Mouse (Mus musculus): ENCODE results near the gene Slc3a2. TPM values are rescaled to one million over a fixed set of nuclear protein-coding genes. Genes with fewer than 3 reads are reported as not detected.

Slc3a2 gene
- total RNA-seq, 2 experiments from 2014 or later = 155 to 170 TPM

- DNase-seq (ENCODE audit: extremely low spot score in 1 of 2, low spot score in 1 of 2) = no peak
Observed at GRCm38 (mm10) chr19:8711949-8712869, 11.0 kb downstream of the Slc3a2 start.

DNA sequence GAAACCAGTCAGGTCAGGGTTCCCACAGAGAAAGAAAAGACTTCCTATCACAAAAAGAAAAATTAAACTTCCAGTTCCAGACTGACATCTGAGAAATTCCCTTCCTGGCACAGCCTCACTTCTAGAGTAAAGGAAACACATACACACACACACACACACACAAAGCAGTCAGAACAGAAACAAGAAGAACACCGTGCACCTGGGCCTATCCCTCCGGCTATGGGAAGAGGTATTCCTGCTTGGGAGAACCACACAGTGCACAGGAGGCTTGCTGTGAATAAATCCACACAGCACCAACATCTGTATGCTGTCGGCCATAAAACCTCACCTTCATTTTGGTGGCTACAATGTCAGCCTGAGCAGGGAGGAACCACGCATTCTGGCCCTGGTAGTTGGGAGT, 11.7 kb downstream of the Slc3a2 start:
- no peak for DNase-seq (ENCODE audit: extremely low spot score in 1 of 2, low spot score in 1 of 2)

DNA sequence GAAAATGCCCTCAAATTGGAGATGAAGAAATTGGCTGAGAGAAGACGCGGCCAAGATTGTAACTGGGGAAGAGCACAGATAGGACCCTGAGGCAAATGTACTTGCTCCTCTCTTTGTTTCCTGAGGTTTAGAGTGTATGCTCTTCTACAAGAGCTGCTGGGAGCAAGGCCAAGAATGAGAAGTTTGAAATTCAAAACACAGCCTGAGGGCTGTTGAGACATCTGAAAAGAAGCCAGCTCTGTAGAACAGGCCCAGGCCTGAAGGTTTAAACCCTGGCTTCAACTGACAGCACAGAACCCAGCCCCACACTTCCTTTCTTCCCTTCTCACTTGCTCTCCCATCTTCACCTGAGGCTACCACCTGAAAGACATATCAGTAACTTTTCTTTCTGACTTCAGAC, 13.1 kb downstream of the Slc3a2 start:
- DNase-seq (ENCODE audit: extremely low spot score in 1 of 2, low spot score in 1 of 2) = no peak

DNA sequence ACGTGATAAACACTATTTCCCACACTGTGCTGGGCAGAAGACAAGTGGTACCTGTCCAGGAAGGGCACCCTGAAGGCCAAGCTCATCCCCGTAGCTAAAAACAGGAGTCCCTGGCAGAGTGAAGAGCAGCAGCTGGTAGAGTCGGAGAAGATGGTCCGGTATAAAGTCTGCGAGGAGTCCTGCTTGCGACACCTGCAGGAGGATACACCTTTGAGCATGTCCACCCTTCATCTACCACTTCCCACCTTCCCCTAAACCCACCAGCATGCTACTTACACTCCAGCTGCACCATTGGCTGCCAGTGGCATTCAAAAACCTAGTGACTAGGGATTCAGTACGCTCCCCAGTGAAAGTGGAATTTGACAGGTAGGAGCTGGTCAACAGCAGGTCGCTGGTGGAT, 14.2 kb downstream of the Slc3a2 start:
- DNase-seq (ENCODE audit: extremely low spot score in 1 of 2, low spot score in 1 of 2) = no peak

DNA sequence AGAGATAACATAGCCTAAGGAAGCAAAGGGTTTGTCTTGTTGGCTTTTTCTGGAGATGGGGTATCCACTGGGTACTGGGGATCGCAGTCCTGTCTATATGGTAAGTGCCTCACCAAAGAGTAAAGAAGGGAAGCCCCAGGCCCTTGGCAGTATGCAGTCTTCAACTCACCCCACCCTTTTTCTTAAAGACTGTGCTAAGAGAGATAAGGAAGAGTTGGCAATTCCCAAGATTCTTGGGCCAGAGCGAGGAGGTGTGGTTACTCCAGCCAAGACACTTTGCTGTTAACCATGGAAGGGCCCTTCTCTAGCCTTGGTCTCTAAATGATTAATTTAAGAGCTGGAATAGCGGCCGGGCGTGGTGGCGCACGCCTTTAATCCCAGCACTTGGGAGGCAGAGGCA, 16.2 kb downstream of the Slc3a2 start:
- DNase-seq (ENCODE audit: extremely low spot score in 1 of 2, low spot score in 1 of 2) = no peak

GRCm38 (mm10) chr19:8706132-8706667, 17.0 kb downstream of the Slc3a2 start:
- no peak for DNase-seq (ENCODE audit: extremely low spot score in 1 of 2, low spot score in 1 of 2)

GRCm38 (mm10) chr19:8705026-8705708, 18.0 kb downstream of the Slc3a2 start:
- no peak for DNase-seq (ENCODE audit: extremely low spot score in 1 of 2, low spot score in 1 of 2)

DNA sequence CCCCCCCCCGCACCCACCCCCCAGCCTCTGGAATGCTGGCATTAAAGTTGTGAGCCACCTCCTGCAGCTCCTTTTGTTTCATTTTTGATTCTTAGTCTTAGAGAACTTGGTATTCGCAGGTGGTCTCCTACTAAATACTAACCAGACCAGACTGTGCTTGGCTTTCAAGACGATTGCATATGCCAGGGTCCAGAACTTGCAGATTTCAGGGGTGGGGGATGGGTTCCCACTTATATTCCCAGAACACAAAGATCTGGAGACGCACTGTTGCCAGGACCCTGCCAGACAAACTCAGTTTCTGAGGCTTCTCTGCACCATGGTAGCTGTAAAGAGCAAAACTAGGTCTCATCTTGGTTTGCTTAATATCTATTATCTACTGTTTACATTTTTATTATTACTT, 19.6 kb downstream of the Slc3a2 start:
- no peak for DNase-seq (ENCODE audit: extremely low spot score in 1 of 2, low spot score in 1 of 2)

- DNase-seq (ENCODE audit: extremely low spot score in 1 of 2, low spot score in 1 of 2) = no peak
Observed at GRCm38 (mm10) chr19:8702458-8702857, 20.7 kb downstream of the Slc3a2 start.

- DNase-seq (ENCODE audit: extremely low spot score in 1 of 2, low spot score in 1 of 2) = no peak
Observed at GRCm38 (mm10) chr19:8699652-8700051, 23.5 kb downstream of the Slc3a2 start.

DNA sequence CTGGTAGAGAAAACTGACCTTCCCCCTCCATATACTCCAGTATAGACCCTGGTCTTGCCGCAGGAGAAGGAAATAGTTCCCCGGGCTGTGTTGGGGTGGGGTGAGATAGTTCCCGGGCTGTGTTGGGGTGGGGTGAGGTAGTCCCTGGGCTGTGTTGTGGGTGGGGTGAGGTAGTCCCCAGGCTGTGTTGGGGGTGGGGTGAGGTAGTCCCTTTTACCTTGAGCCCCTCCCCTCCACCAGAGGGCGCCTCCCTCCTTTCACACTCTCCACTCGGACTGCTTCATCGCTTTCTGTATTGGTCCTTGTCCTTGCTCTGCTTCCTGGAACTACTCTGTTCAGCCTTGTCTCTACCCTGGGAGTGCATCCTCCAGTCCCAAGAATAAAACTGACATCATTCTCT, 27.8 kb downstream of the Slc3a2 start:
- DNase-seq (ENCODE audit: extremely low spot score in 1 of 2, low spot score in 1 of 2) = no peak

DNA sequence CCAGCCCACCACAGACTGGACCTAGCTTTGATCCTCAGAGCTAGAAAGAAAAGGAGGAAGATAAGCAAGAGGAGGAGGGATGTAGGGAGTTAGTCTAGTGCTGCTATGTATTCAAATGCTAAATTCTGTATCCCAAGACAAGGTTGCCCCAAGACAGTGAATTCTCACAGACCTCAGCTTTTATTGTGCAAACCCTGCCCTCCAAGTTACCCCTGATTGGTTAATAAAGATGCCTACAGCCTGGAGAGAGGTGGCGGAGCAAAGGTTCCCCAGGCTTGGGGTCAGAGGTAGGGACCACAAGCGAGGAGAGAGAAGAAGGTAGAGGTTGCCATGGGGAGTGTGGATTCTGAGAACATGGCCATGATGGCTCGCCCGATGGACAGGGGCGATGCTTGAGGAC, 30.4 kb downstream of the Slc3a2 start:
- DNase-seq (ENCODE audit: extremely low spot score in 1 of 2, low spot score in 1 of 2) = no peak

DNA sequence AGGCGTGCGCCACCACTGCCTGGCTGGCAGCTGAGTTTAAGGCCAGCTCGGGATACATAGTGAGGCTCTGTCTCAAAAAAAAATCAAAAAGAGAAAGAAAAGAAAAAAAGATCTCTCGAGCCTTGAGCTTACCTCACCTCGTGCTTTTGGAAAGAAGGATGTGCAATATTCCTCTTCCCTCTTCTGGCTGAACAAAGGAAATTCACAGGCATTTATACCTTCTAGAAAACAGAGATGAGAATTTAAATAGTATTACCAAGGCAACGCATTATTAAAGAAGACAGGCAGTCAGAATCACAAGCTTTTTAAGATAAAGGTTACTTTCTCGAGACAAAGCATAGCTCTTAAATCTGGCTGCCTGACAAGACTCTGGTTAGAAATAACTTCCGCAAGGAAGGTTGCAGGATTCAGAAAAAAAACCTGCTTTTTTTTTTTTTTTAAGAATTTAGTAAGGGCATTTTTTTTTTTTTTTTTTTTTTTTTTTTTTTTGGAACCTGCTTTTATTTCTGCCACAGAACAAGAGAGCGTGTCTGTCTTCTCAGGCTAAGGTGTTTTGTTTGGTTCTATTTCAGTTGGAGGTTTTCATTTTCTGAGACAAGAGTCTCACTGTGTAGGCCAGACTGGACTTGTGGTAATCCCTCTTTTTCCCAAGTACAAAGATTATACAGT, 31.2 kb downstream of the Slc3a2 start:
- DNase-seq (ENCODE audit: extremely low spot score in 1 of 2, low spot score in 1 of 2) = no peak

DNA sequence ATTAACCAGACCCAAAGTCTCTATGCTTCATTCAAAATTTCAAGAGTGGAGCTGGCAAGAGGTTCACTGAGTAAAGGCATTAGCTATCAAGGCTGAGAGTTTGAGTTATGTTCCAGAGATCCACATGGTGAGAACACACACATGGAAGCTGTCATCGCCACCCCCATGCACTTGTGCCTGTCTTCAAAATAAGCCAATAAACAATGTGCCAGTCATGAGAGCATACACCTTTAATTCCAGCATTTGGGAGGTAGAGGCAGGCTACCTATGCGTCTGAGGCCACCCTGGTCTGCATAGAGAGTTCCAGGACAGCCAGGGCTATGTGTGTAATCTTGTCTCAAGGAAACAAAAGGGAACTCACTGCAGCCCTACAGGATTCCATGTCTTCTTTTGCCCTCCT, 39.5 kb downstream of the Slc3a2 start:
- DNase-seq (ENCODE audit: extremely low spot score in 1 of 2, low spot score in 1 of 2) = no peak

DNA sequence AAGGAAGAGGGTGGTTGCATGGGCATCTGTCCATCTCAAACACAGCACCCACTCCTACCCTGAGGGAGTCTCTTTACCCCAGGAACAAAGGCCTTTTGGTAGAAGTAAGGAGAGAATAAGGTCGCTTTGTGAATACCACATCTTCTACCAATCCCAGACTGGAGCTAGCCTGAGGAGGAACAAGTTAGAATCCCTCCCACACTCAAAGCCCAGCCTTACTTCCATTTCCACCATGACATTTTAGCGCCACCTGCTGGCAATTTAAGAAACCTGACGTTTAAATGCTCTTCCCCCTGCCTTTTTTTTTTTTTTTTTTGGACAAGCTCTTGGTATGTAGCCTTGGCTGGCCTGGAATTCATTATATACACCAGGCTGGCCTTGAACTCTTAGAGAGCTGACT, 40.2 kb downstream of the Slc3a2 start:
- peak in 1 of 2 experiments; percentile 73 for DNase-seq (ENCODE audit: extremely low spot score in 1 of 2, low spot score in 1 of 2)

DNA sequence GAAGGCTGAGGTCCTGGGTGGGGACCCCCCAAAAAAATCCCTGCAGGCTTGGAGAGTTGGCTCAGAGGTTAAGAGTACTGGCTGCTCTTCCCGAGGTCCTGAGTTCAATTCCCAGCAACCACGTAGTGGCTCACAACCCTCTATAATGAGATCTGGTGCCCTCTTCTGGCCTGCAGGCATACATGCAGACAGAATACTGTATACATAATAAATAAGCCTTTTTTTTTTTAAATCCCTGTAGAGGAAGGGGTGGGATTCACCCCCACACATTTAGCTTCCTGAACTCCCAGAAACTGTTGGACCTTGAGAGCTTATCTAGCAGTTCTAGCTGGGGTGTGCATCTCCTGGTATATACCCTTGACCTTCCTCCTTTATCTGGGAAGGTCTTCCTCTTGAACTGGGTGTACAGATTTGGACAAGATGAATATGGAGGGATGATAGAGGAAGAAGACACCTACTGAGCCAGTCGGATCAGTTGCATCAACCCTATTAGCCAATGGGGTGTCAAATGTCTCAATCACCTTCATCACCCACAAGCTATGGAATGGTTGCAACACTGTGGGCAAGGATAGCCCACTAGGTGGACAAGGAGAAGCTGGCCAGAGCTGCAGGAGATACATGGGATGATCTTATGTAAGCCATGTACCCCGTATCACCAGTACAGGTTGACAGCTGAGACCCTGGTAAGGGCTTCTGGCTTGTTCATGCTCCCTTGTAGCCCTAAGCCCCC, 41.4 kb downstream of the Slc3a2 start:
- no peak for DNase-seq (ENCODE audit: extremely low spot score in 1 of 2, low spot score in 1 of 2)

GRCm38 (mm10) chr19:8679031-8679779, 44.0 kb downstream of the Slc3a2 start:
- DNase-seq (ENCODE audit: extremely low spot score in 1 of 2, low spot score in 1 of 2) = no peak

GRCm38 (mm10) chr19:8673336-8674063, 49.7 kb downstream of the Slc3a2 start:
- DNase-seq (ENCODE audit: extremely low spot score in 1 of 2, low spot score in 1 of 2) = no peak

- no peak for DNase-seq (ENCODE audit: extremely low spot score in 1 of 2, low spot score in 1 of 2)
Observed at GRCm38 (mm10) chr19:8672859-8673258, 50.3 kb downstream of the Slc3a2 start.

Measured in layer of hippocampus, postnatal 25 days (tissue).